Mouse (Mus musculus): ENCODE measurements at regions not wholly inside any gene's neighbourhood (a gene's known extent, or its start where the extent isn't known, plus 50 kb on each side); places are given as distances from the start of the nearest gene placed in this dataset.

DNA sequence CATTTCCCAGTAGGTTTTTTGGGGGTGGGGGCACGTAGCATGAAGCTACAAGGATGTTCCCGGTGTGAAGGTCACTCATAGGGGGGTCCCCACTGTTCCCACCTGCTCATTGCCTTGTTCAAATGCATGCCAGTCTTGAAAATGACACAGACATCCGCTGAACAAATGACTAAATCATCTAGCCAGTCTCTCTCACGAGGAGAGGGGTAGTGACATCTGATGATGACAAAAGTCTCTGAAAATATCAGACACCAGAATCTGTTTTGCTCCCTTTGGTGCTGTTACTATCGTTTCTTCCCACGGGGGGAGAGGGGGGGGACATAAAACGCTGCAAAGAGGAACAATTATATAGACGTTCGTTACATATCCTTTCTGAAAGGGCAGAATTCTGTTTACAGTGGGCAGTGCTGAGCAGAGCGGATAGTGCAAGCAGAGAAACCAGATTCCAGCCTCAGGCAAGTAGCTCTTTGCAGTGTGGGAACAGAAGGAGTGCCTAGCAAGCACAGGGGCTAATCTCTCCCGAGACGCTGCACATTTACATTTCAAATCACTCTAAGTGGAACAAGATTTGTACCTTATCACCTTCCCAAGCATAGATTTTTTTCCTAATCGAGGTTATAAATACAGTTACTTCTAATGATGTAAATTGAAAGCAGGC lies 234.7 kb upstream of the Slc7a11 start:
- TF ChIP-seq POLR2A (IDR thresholded peaks at IDR 0.05; ENCODE audit: borderline replicate concordance, insufficient read depth, low read length): no peak
- TF ChIP-seq CTCF (IDR thresholded peaks at IDR 0.05; ENCODE audit: borderline replicate concordance, insufficient read depth, low read depth, low read length): no peak
